Mouse (Mus musculus) E14TG2a.4 (cell line): ENCODE results near the gene Gm1043.
A peak's percentile ranks its signal among the peaks of the same experiment; 100 is the strongest.

ENCODE experiments used
- H3K27me3 ChIP-seq: 2 replicates; pipeline ENCODE4 v1.6.1; 2014; ENCODE audit warnings: low read length, control low read depth; ENCODE audit not compliant: insufficient read depth
- H3K36me3 ChIP-seq: 2 replicates; pipeline ENCODE4 v1.6.1; 2014; ENCODE audit warnings: low read length, control low read depth; ENCODE audit not compliant: insufficient read depth
- H3K4me1 ChIP-seq: replicated peaks from 2 replicates; pipeline ENCODE4 v1.6.1; 2014; ENCODE audit warnings: low read depth, low read length, control low read depth
- H3K4me3 ChIP-seq: replicated peaks from 2 replicates; pipeline ENCODE4 v1.5.1; 2014; ENCODE audit warnings: mild to moderate bottlenecking, low read length
- H3K9me3 ChIP-seq: 2 replicates; pipeline ENCODE4 v1.6.1; 2014; ENCODE audit warnings: low read length, control low read depth
- CTCF ChIP-seq: conservative IDR thresholded peaks from 2 replicates; pipeline ENCODE4 v1.5.1; 2014; ENCODE audit warnings: low read length
- NANOG ChIP-seq: IDR thresholded peaks from 2 replicates; pipeline ENCODE4 v1.6.1; 2014; ENCODE audit warnings: borderline replicate concordance, low read length, mixed read lengths
- POU5F1 ChIP-seq: IDR thresholded peaks from 2 replicates; pipeline ENCODE4 v1.6.1; 2014; ENCODE audit warnings: low read length, borderline replicate concordance

Gm1043 gene

GRCm38 (mm10) chr5:37154472-37154871 is 69.3 kb downstream of the Gm1043 start:
- H3K4me1 ChIP-seq, result no peaks in the 10 kb centered on the region
- H3K4me3 ChIP-seq, result no peak overlapping the region
- no peak for TF ChIP-seq CTCF
- no peak for TF ChIP-seq NANOG
- no peak for TF ChIP-seq POU5F1

GRCm38 (mm10) chr5:37158408-37158807 is 73.2 kb downstream of the Gm1043 start:
- H3K27me3 ChIP-seq, result peaks cover 72% of the 10 kb centered on the region
- no peak overlapping the region for H3K4me3 ChIP-seq
- H3K9me3 ChIP-seq, result 0 out of 2 replicates have a peak, but pooled peaks cover 3% of the 10 kb centered on the region
- peaks cover 2% of the 10 kb centered on the region for H3K4me1 ChIP-seq
- no peaks in the 10 kb centered on the region for H3K36me3 ChIP-seq
- TF ChIP-seq CTCF (no peak), POU5F1 (no peak), NANOG (no peak)

More at GRCm38 (mm10) chr5:37154472-37154871, 69.3 kb downstream of the Gm1043 start:
- H3K27me3 ChIP-seq, result peaks cover 43% of the 10 kb centered on the region
- H3K36me3 ChIP-seq, result no peaks in the 10 kb centered on the region
- H3K9me3 ChIP-seq, result 0 out of 2 replicates have a peak, but pooled peaks cover 3% of the 10 kb centered on the region

GRCm38 (mm10) chr5:37162871-37163781 is 78.0 kb downstream of the Gm1043 start:
- Histone ChIP-seq H3K9me3 (no peaks in the 10 kb centered on the region), H3K4me3 (peak overlapping the region; percentile 81), H3K36me3 (no peaks in the 10 kb centered on the region), H3K27me3 (peaks cover 90% of the 10 kb centered on the region), H3K4me1 (peaks cover 7% of the 10 kb centered on the region)
- TF ChIP-seq CTCF (peak; percentile 12; the same call in 1 of the 2 replicates), NANOG (no peak)

- TF ChIP-seq NANOG (no peak), CTCF (no peak), POU5F1 (no peak)
- no peak overlapping the region for H3K4me3 ChIP-seq
- H3K9me3 ChIP-seq, result no peaks in the 10 kb centered on the region
- H3K27me3 ChIP-seq, result peaks cover 20% of the 10 kb centered on the region
- no peaks in the 10 kb centered on the region for H3K4me1 ChIP-seq
- H3K36me3 ChIP-seq, result no peaks in the 10 kb centered on the region
Measured at GRCm38 (mm10) chr5:37176466-37176865, 91.3 kb downstream of the Gm1043 start.

- TF ChIP-seq POU5F1 (no peak), NANOG (no peak), CTCF (no peak)
- Histone ChIP-seq H3K4me1 (no peaks in the 10 kb centered on the region), H3K27me3 (peaks cover 22% of the 10 kb centered on the region), H3K9me3 (no peaks in the 10 kb centered on the region), H3K36me3 (no peaks in the 10 kb centered on the region), H3K4me3 (no peak overlapping the region)
Measured at GRCm38 (mm10) chr5:37177061-37177460, 91.9 kb downstream of the Gm1043 start.

- Histone ChIP-seq H3K4me3 (no peak overlapping the region), H3K9me3 (no peaks in the 10 kb centered on the region), H3K27me3 (peaks cover 13% of the 10 kb centered on the region), H3K36me3 (no peaks in the 10 kb centered on the region), H3K4me1 (no peaks in the 10 kb centered on the region)
- no peak for TF ChIP-seq CTCF
- TF ChIP-seq POU5F1, result no peak
- no peak for TF ChIP-seq NANOG
Measured at GRCm38 (mm10) chr5:37178811-37179210, 93.6 kb downstream of the Gm1043 start.

GRCm38 (mm10) chr5:37179872-37180271 is 94.7 kb downstream of the Gm1043 start:
- H3K4me3 ChIP-seq, result no peak overlapping the region
- TF ChIP-seq POU5F1 (no peak), NANOG (no peak), CTCF (no peak)
- H3K36me3 ChIP-seq, result no peaks in the 10 kb centered on the region
- H3K4me1 ChIP-seq, result no peaks in the 10 kb centered on the region
- H3K9me3 ChIP-seq, result no peaks in the 10 kb centered on the region
- peaks cover 13% of the 10 kb centered on the region for H3K27me3 ChIP-seq

GRCm38 (mm10) chr5:37180624-37181023 is 95.5 kb downstream of the Gm1043 start:
- Histone ChIP-seq H3K9me3 (no peaks in the 10 kb centered on the region), H3K36me3 (no peaks in the 10 kb centered on the region), H3K4me1 (no peaks in the 10 kb centered on the region), H3K4me3 (no peak overlapping the region), H3K27me3 (peaks cover 16% of the 10 kb centered on the region)
- TF ChIP-seq NANOG (no peak), CTCF (peak; percentile 86)

- Histone ChIP-seq H3K4me1 (no peaks in the 10 kb centered on the region), H3K9me3 (no peaks in the 10 kb centered on the region), H3K4me3 (no peak overlapping the region), H3K36me3 (no peaks in the 10 kb centered on the region), H3K27me3 (peaks cover 19% of the 10 kb centered on the region)
- TF ChIP-seq POU5F1, result no peak
- TF ChIP-seq CTCF, result no peak
- TF ChIP-seq NANOG, result no peak
Measured at GRCm38 (mm10) chr5:37184605-37185004, 99.4 kb downstream of the Gm1043 start.
